ENCODE assay signal across 8 mouse cellular contexts in the genomic region with DNA sequence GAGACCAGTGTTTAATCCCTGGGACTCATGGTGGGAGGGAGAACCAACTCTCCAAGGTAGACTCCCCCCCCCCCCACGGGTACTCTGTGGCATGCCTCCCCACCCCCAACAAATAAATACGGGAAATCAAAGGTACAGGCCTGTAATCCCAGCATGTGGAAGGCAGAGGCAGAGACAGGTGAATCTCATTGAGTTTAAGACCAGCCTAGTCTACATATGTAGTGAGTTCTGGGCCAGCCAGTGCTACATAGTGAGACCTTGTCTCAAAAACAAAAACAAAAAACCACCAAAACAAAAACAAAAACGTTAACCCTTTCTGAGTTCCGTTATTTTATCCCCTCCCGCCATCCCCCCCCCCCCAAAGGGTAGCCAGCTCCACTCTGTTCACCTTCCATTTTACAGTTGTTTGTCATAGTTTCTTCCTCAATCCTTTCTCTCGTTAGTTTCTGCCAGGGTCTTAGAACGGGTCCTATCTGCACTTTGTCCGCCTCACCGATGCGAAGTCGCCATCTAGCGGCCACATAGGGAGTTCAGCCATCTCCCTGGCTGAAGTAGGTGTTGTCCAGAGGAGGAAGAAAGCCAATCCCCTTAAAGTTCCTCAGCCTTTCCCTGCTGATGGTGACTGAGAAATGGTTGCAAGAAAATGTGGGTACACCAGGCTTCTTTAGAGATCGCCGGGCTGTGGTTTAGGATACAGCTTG. TPM values are rescaled to one million over a fixed set of nuclear protein-coding genes. Genes with fewer than 3 reads are reported as not detected.
DNase-seq lines count a peak whose midpoint lies in the region; ATAC-seq and TF ChIP-seq lines count a peak whose summit lies in the region.

No protein-coding gene starts in this region.

- H3K27ac ChIP-seq in left cerebral cortex, adult 2 months: no peak overlapping the region

- intact Hi-C loops in gastrocnemius, postnatal 14 days (cut with DNase I; ENCODE audit: low total_unique reads): loop anchor here (5.0 kb wide), 1 partner anchor 159 kb away; no protein-coding TSS in a partner anchor
- intact Hi-C loops in left cerebral cortex, adult 2 months (cut with DNase I): loop anchor here (5.0 kb wide), 1 partner anchor 289 kb away; no protein-coding TSS in a partner anchor

- peak; percentile 83 for DNase-seq in gastrocnemius, postnatal 14 days
- peak; percentile 79 for DNase-seq in induced T-regulatory cell, adult 2 months (ENCODE audit: low read depth)
- DNase-seq in left cerebral cortex, adult 2 months (ENCODE audit: extremely low spot score in 1 of 2, low spot score in 2 of 2): peak; percentile 75 to 83
- DNase-seq in right cerebral cortex, postnatal 25 days: peak; percentile 72
- DNase-seq in yolk sac, embryonic 10.5 days (ENCODE audit: low spot score): peak; percentile 56

- TF ChIP-seq CTCF in left cerebral cortex, adult 2 months (IDR thresholded peaks at IDR 0.05): peak; percentile 83

- peak; percentile 51 for ATAC-seq in activated CD4-positive, CD25-positive, alpha-beta regulatory T cell, adult 4 months
- ATAC-seq in common myeloid progenitor, adult 5-6 weeks (replicated peaks; ENCODE audit: low read depth, poor library complexity, severe bottlenecking): peak; percentile 79
- ATAC-seq in megakaryocyte-erythroid progenitor cell, adult 5-6 weeks (replicated peaks; ENCODE audit: low FRiP score, low TSS enrichment, poor library complexity, severe bottlenecking): peak; percentile 67

- H3K4me3 ChIP-seq in left cerebral cortex, adult 2 months: no peak overlapping the region

RNA-seq across cellular contexts. Expression of a gene that starts 9.1 kb away (rescaled TPM):
- polyA plus RNA-seq in activated CD4-positive, CD25-positive, alpha-beta regulatory T cell, adult 4 months (2017; shearing (Covaris generic)): 10 to 100 TPM; 11.3 to 19.2 TPM
- 31.7 and 35.9 TPM in 2 replicates for total RNA-seq in common myeloid progenitor, adult 5-6 weeks (2017)
- 10 to 100 TPM; 13.1 to 14.0 TPM for total RNA-seq in gastrocnemius, postnatal 14 days (2021)
- 10 to 100 TPM; 52.7 to 54.3 TPM for total RNA-seq in left cerebral cortex, adult 2 months (2021)
- 40.8 and 53.2 TPM in 2 replicates for total RNA-seq in megakaryocyte-erythroid progenitor cell, adult 5-6 weeks (2014; fragmentation: Nextera tagmentation)
- total RNA-seq in megakaryocyte-erythroid progenitor cell, adult 5-6 weeks (2017): 21.4 and 27.0 TPM in 2 replicates
